Mouse (Mus musculus): ENCODE results near the gene Mapk14. TPM values are rescaled to one million over a fixed set of nuclear protein-coding genes. Genes with fewer than 3 reads are reported as not detected.
"Not testable (repeated sequence)": the region's sequence is repeated elsewhere in the genome, so short reads cannot be mapped to it uniquely, and the experiment has no call there.

The Mapk14 gene
- total and polyA plus RNA-seq, 3 experiments = 61.5 to 93.2 TPM; not detected in 1

GRCm38 (mm10) chr17:28771289-28771688 lies 80.2 kb downstream of the Mapk14 start:
- TF ChIP-seq CHD2 (IDR thresholded peaks at IDR 0.05; ENCODE audit: low read length) = no peak
- no peak for TF ChIP-seq POLR2AphosphoS2 (IDR thresholded peaks at IDR 0.05; ENCODE audit: low read length)
- TF ChIP-seq ZMIZ1 (IDR thresholded peaks at IDR 0.05; ENCODE audit: low read depth, low read length) = no peak
- no peak for TF ChIP-seq NRF1 (IDR thresholded peaks at IDR 0.05; ENCODE audit: insufficient read depth, low read depth, low read length, poor library complexity, severe bottlenecking)
- TF ChIP-seq MXI1 (IDR thresholded peaks at IDR 0.05; ENCODE audit: low read depth, low read length) = no peak
- TF ChIP-seq SIN3A (IDR thresholded peaks at IDR 0.05; ENCODE audit: low read length) = no peak
- TF ChIP-seq POLR2AphosphoS5 (IDR thresholded peaks at IDR 0.05; ENCODE audit: borderline replicate concordance, low read depth, low read length) = no peak
- TF ChIP-seq UBTF (IDR thresholded peaks at IDR 0.05; ENCODE audit: borderline replicate concordance, insufficient read depth, low read depth, low read length) = no peak
- no peak for TF ChIP-seq EP300 (IDR thresholded peaks at IDR 0.05; ENCODE audit: low read depth in 1 of 2, low read length in 2 of 2)
- no peak for TF ChIP-seq MYB (IDR thresholded peaks at IDR 0.05; ENCODE audit: low read depth, low read length)
- TF ChIP-seq SMC3 (IDR thresholded peaks at IDR 0.05; ENCODE audit: low read depth, low read length) = no peak
- no peak for TF ChIP-seq USF1 (IDR thresholded peaks at IDR 0.05; ENCODE audit: low read depth, low read length)
- no peak for TF ChIP-seq RCOR1 (IDR thresholded peaks at IDR 0.05; ENCODE audit: low read depth, low read length)
- TF ChIP-seq NELFE (IDR thresholded peaks at IDR 0.05; ENCODE audit: low read depth, low read length) = no peak
- no peak for TF ChIP-seq MAX (IDR thresholded peaks at IDR 0.05; ENCODE audit: low read length)
- TF ChIP-seq MAZ (IDR thresholded peaks at IDR 0.05; ENCODE audit: low read depth, low read length) = no peak
- TF ChIP-seq USF2 (IDR thresholded peaks at IDR 0.05; ENCODE audit: borderline replicate concordance in 1 of 2, insufficient read depth in 1 of 2, low read depth in 1 of 2, low read length in 2 of 2) = no peak
- TF ChIP-seq CHD1 (IDR thresholded peaks at IDR 0.05; ENCODE audit: low read depth, low read length) = no peak
- no peak for TF ChIP-seq ZKSCAN1 (IDR thresholded peaks at IDR 0.05; ENCODE audit: low read depth, low read length)
- H3K27me3 ChIP-seq (ENCODE audit: control insufficient read depth in 1 of 2, insufficient read depth in 2 of 2, low read length in 2 of 2) = no peaks in the 10 kb centered on the region
- DNase-seq (ENCODE audit: low read depth, low spot score) = no peak

GRCm38 (mm10) chr17:28774303-28774702 lies 83.2 kb downstream of the Mapk14 start:
- H3K27ac ChIP-seq (ENCODE audit: control insufficient read depth, low read depth, low read length); H3K36me3 ChIP-seq (ENCODE audit: control insufficient read depth in 1 of 2, insufficient read depth in 2 of 2, low read length in 2 of 2); H3K9ac ChIP-seq (ENCODE audit: control insufficient read depth, low read depth, low read length, poor library complexity, severe bottlenecking); DNase-seq (ENCODE audit: low read depth, low spot score); H3K79me2 ChIP-seq (ENCODE audit: control insufficient read depth, insufficient read depth, low read length, poor library complexity); H3K27me3 ChIP-seq (ENCODE audit: control insufficient read depth in 1 of 2, insufficient read depth in 2 of 2, low read length in 2 of 2); H3K4me3 ChIP-seq (ENCODE audit: control insufficient read depth in 1 of 2, insufficient read depth in 1 of 2, low read depth in 2 of 2, low read length in 2 of 2); H3K9me3 ChIP-seq (replicated peaks; ENCODE audit: insufficient read depth, low read length); H3K4me1 ChIP-seq (ENCODE audit: control insufficient read depth in 1 of 2, insufficient read depth in 2 of 2, low read length in 2 of 2): not testable (repeated sequence)
- 0 out of 2 replicates have a peak, but pooled peaks have one; percentile 9 for TF ChIP-seq SMC3 (IDR thresholded peaks at IDR 0.05; ENCODE audit: low read depth, low read length)
- peak in 2 of 3 experiments; percentile 32 to 55; a peak in 4 of 6 replicates for TF ChIP-seq CTCF (IDR thresholded peaks at IDR 0.05 in 2 of 3, conservative IDR thresholded peaks at IDR 0.05 in 1 of 3; ENCODE audit: control insufficient read depth in 1 of 3, insufficient read depth in 1 of 3, low read depth in 2 of 3, low read length in 3 of 3, poor library complexity in 1 of 3, severe bottlenecking in 1 of 3)

More at GRCm38 (mm10) chr17:28771289-28771688, 80.2 kb downstream of the Mapk14 start:
- H3K4me1 ChIP-seq (ENCODE audit: control insufficient read depth in 1 of 2, insufficient read depth in 2 of 2, low read length in 2 of 2) = no peaks in the 10 kb centered on the region
- H3K36me3 ChIP-seq (ENCODE audit: control insufficient read depth in 1 of 2, insufficient read depth in 2 of 2, low read length in 2 of 2) = no peaks in the 10 kb centered on the region
- no peaks in the 10 kb centered on the region for H3K79me2 ChIP-seq (ENCODE audit: control insufficient read depth, insufficient read depth, low read length, poor library complexity)
- H3K27ac ChIP-seq (ENCODE audit: control insufficient read depth, low read depth, low read length) = no peak overlapping the region
- no peaks in the 10 kb centered on the region for H3K9me3 ChIP-seq (replicated peaks; ENCODE audit: insufficient read depth, low read length)
- no peak overlapping the region for H3K4me3 ChIP-seq (ENCODE audit: control insufficient read depth in 1 of 2, insufficient read depth in 1 of 2, low read depth in 2 of 2, low read length in 2 of 2)
- no peak overlapping the region for H3K9ac ChIP-seq (ENCODE audit: control insufficient read depth, low read depth, low read length, poor library complexity, severe bottlenecking)
